Mouse (Mus musculus) left cerebral cortex, adult 2 months (tissue): ENCODE results near the gene Gm19935. TPM values are rescaled to one million over a fixed set of nuclear protein-coding genes. Genes with fewer than 3 reads are reported as not detected.
A peak's percentile ranks its signal among the peaks of the same experiment; 100 is the strongest.

Experiments used
- DNase-seq, 2 experiments: peaks; one replicate each; pipeline ENCODE4 v3.0.0; 2021 to 2022; ENCODE audit warnings: low spot score in 2 of 2, mixed read lengths in 1 of 2; ENCODE audit errors: extremely low spot score in 1 of 2
- H3K27ac ChIP-seq: fragments of 200-600 bp; 2 replicates; pipeline ENCODE4 v1.8.1; 2022
- H3K4me3 ChIP-seq: fragments of 200-600 bp; 2 replicates; pipeline ENCODE4 v1.8.1; 2022
- CTCF ChIP-seq: fragments of 200-600 bp; IDR thresholded peaks from 2 replicates; pipeline ENCODE4 v1.8.1; 2022; ENCODE audit warnings: antibody characterized with exemption, mild to moderate bottlenecking, moderate library complexity
- intact Hi-C: fragments of 180-260 bp; cut with DNase I; formaldehyde crosslinking; loops from one replicate; pipeline ENCODE4 v1.15.1; 2025
- total RNA-seq, 2 experiments: library from RNA; stranded (reverse); gene quantifications; 2 replicates each; pipeline ENCODE4 v1.2.3; 2021

Gm19935 gene
- total RNA-seq, 2 experiments from 2014 or later = 1.2 to 1.3 TPM

DNA sequence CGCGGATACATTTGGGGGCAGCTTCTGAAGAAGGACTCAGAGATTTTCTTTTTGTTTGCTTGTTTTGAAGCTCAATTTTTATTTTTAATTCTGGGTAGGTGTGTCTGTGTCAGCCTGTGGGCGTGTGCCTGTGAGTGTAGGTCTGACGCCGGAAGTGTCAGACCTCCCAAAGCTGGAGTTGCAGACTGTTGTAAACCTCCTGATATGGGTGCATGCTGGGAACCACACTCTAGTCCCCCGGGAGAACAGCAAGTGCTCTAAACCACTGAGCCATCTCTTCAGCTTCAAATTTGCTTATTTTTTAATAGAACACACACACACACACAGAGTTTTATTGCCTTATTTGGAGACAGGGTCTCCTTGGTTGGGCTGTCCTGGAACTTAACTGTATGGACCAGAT, 25.9 kb upstream of the Gm19935 start:
- intact Hi-C loops = no loop called here
- H3K27ac ChIP-seq = no peak overlapping the region
- no peak for DNase-seq
- H3K4me3 ChIP-seq = no peak overlapping the region
- no peak for TF ChIP-seq CTCF

DNA sequence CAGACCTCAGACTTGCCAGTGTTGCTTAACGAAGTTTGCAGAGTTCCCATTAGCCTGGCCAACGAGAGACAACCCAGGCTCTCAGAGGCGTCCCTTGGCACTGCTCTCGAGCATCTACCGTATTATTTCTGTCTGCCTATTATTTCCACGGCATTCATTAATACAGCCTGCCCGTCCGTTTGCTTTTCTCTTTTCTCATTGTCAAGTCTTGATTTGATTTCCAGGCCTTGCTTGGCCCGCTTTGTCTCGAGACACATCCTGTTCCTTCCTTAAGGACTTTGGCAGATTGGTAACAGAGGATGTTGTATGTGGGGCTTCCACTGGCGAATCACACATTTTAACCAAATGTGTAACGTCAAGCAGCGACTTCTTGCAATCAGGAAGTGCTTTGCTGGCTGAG, 24.1 kb upstream of the Gm19935 start:
- intact Hi-C loops = no loop called here
- DNase-seq = no peak
- TF ChIP-seq CTCF = no peak
- H3K4me3 ChIP-seq = no peak overlapping the region
- H3K27ac ChIP-seq = no peak overlapping the region

DNA sequence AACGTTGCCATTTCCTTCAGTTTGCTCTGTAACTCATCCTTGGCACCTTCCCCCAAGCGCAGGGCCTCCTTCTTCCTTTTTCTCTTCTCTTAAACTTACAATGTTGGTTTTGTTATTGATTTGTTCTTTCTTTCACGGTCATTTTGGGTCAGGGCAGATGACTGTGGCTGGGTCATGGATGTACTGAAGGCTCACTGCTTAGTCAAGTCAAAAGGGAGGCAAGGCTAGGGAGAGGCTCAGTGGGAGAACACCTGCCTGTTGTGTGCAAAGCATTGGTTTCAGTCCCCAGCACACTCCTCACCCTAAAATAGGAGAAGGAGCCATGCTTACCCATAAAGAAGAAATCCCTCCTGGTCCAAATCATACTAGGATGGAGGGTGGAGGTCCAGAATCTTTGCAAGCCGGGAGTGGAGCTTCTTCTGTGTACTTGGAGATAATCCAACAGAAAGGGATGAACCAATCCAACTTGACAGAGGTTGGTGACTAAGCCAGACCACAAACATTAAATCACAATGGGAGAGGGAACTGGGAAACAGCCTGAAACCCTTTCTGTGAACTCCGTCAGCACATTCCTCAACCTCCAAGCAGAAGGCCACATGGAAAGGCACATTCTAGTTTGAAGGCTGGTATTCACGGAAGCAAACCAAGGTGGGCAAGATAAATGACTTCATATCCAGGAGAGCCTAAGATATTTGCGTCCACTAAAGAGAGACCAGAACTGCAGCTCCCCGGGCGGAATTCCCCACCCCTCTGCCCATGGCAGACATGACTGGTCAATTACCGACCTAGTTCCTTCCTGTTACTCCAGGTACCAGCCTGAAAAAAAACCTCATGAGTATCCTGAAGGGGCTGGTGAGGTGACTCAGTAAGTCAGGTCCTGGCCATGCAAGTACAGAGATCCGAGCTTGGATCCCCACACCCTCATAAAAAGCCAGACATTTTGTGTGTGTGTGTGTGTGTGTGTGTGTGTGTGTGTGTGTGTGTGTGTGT, 22.8 kb upstream of the Gm19935 start:
- no peak for TF ChIP-seq CTCF
- H3K27ac ChIP-seq = no peak overlapping the region
- no peak overlapping the region for H3K4me3 ChIP-seq
- intact Hi-C loops = no loop called here
- DNase-seq = no peak

GRCm38 (mm10) chr8:90837440-90837839, 20.2 kb upstream of the Gm19935 start:
- no peak overlapping the region for H3K27ac ChIP-seq
- DNase-seq = no peak
- no peak for TF ChIP-seq CTCF
- intact Hi-C loops = loop anchor here (1.0 to 2.0 kb wide), 2 partner anchors 32 to 39 kb away; no protein-coding TSS in a partner anchor
- no peak overlapping the region for H3K4me3 ChIP-seq

GRCm38 (mm10) chr8:90834321-90834672, 17.1 kb upstream of the Gm19935 start:
- Histone ChIP-seq H3K27ac (no peak overlapping the region), H3K4me3 (no peak overlapping the region)
- no peak for TF ChIP-seq CTCF
- intact Hi-C loops = no loop called here
- no peak for DNase-seq

- intact Hi-C loops = no loop called here
- no peak overlapping the region for H3K27ac ChIP-seq
- no peak for TF ChIP-seq CTCF
- H3K4me3 ChIP-seq = no peak overlapping the region
- DNase-seq = no peak
Observed at GRCm38 (mm10) chr8:90833628-90834320, 16.6 kb upstream of the Gm19935 start.

DNA sequence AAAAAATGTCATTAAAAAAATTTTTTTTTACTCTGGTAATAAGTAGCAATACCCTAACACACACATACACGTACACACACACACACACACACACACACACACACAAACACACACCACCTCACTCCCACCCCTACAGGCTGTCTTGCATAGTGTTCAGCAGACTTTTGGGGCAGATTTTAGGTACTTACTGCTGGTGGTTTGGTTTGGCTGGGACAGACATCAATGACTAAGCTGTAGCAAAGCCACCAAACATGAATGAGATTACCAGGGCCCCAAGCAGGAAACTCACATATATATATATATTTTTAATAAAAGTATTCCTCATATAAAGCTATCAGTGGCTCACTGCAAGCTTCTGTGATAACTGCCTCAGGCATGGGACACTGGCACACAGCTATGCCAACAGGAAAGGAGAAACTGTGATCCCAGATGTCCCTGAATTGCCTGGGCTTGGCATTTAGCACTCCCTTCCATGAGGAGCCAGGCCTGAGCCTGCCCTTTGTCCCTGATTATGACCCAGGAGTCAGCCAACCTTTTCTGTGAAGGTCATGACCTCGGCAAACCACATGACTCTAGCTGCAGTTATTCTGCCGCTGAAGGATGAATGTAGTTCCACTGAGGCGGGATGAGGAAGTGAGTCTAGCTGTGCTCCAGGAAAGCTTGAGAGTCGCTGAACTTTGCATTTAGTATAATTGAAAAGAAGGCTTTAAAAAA, 15.5 kb upstream of the Gm19935 start:
- intact Hi-C loops = no loop called here
- Histone ChIP-seq H3K4me3 (no peak overlapping the region), H3K27ac (no peak overlapping the region)
- no peak for DNase-seq
- no peak for TF ChIP-seq CTCF

- intact Hi-C loops = no loop called here
- TF ChIP-seq CTCF = no peak
Observed at GRCm38 (mm10) chr8:90830980-90831379, 13.8 kb upstream of the Gm19935 start.

DNA sequence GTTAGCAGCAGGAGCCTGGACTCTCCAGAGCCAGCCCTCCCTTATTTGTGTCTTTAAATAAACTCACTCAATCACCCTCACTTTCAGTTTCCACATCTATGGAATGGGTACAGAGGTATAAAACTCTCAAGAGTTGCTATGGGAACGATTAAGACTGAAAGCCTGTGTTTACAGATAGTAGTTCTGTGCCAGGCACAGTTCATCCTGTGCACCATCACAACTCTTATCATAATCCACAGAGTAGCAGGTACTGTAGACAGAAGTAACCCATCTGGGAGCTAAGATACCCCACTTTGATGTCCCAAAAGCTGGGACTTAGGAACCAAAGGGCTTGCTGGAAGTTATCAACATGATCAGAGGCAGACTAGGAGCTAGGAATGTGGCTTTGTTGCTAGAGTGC, 12.6 kb upstream of the Gm19935 start:
- DNase-seq = no peak
- TF ChIP-seq CTCF = no peak
- intact Hi-C loops = loop anchor here (1.0 to 2.0 kb wide), 4 partner anchors 39 to 189 kb away; no protein-coding TSS in a partner anchor
- Histone ChIP-seq H3K27ac (peak overlapping the region; percentile 93; the same call in 1 of the 2 replicates), H3K4me3 (peak overlapping the region; percentile 80)

More at GRCm38 (mm10) chr8:90830980-90831379, 13.8 kb upstream of the Gm19935 start:
- H3K27ac ChIP-seq = no peak overlapping the region
- no peak for DNase-seq
- H3K4me3 ChIP-seq = no peak overlapping the region

DNA sequence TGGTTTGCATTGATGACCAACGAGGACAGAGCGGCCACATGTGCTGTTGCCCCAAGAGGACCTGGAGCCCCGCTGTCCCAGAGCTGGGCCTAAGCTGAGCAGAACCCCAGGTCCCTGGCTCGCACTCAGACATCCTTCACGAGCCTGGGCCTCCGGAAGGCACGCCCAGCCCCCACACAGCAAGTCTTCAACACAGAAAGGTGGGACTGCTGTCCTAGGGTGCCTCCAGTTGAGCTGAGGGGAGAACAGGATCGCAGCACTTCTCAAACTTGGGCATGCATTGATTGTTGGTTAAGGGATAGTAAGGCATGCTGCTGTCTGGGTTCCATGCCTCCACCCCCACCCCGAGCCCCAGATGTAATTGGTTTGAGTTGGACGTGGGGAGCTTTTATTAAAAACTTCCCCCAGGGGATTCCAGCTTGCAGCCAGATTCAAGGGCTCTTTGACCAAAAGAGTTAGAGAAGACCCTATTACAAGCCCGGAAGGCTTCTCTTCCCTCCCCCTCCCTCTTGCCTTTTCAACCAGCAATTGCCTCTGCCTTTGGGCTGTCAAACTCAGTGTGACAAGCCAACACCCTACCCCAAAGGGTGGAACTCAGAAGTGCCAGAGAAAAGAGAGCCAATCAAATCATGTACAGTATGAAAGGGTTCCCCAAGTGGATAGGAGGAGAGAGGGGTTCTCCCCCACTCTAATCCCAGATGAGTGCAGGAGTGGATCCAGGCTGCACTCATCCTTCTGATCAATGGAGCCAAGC, 12.0 kb upstream of the Gm19935 start:
- H3K27ac ChIP-seq = peak overlapping the region; percentile 93
- peak overlapping the region; percentile 80 for H3K4me3 ChIP-seq
- TF ChIP-seq CTCF = no peak
- intact Hi-C loops = loop anchor here (1.0 to 2.0 kb wide), 5 partner anchors 40 to 190 kb away; no protein-coding TSS in a partner anchor
- DNase-seq = no peak
